Mouse (Mus musculus) testis, adult 2 months (tissue): ENCODE results near the gene Etv4.

Source experiments
- CTCF ChIP-seq: fragments of 200-500 bp; IDR thresholded peaks from 2 replicates; pipeline ENCODE4 v1.5.1; 2012; ENCODE audit warnings: low read depth, mild to moderate bottlenecking, inconsistent platforms, low read length, moderate library complexity; ENCODE audit not compliant: control insufficient read depth, insufficient read depth, insufficient replicate concordance
- POLR2A ChIP-seq: fragments of 200-500 bp; IDR thresholded peaks from 2 replicates; pipeline ENCODE4 v1.6.1; 2012; ENCODE audit warnings: low read depth, mild to moderate bottlenecking, inconsistent platforms, low read length, moderate library complexity; ENCODE audit not compliant: control insufficient read depth

DNA sequence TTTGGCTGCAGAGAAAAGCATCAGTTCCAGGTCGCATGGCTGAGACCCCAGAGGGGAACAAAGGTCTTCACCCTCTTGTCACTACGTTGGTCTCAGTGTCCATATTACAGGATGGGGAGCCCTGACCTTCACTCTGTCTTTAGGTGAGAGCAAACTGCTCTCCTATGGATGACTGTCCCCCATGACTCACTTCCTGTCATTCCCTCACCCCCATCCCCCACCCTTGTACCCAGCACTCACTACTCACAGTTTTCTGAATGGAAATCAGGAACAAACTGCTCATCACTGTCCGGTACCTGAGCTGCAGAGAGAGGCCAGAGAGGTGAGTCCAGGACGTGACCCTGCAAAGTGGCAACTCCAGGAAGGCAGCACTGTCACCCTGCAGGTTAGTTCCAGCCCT, 8.3 kb downstream of the Etv4 start:
- TF ChIP-seq POLR2A, result no peak
- no peak for TF ChIP-seq CTCF
